Mouse (Mus musculus) kidney, adult 2 months (tissue): ENCODE data around the gene Mast4. TPM values are rescaled to one million over a fixed set of nuclear protein-coding genes. Genes with fewer than 3 reads are reported as not detected.

Source experiments
- DNase-seq: peaks from one replicate; pipeline ENCODE4 v3.0.0; 2021
- H3K27ac ChIP-seq: fragments of 200-500 bp; 2 replicates; pipeline ENCODE4 v1.5.1; 2012; ENCODE audit warnings: low read depth, low read length, control low read depth, inconsistent platforms; ENCODE audit not compliant: insufficient read depth
- H3K27me3 ChIP-seq: fragments of 200-500 bp; replicated peaks from 2 replicates; pipeline ENCODE4 v1.6.1; 2012; ENCODE audit warnings: mild to moderate bottlenecking, moderate library complexity, low read length, inconsistent platforms; ENCODE audit not compliant: control insufficient read depth, insufficient read depth
- H3K36me3 ChIP-seq: fragments of 200-500 bp; 2 replicates; pipeline ENCODE4 v1.6.1; 2012; ENCODE audit warnings: mild to moderate bottlenecking, moderate library complexity, low read length, inconsistent platforms; ENCODE audit not compliant: control insufficient read depth, insufficient read depth
- H3K4me1 ChIP-seq: fragments of 200-500 bp; 2 replicates; pipeline ENCODE4 v1.6.1; 2011; ENCODE audit warnings: low read length; ENCODE audit not compliant: control insufficient read depth, insufficient read depth
- H3K4me3 ChIP-seq: fragments of 200-500 bp; 2 replicates; pipeline ENCODE4 v1.5.1; 2011; ENCODE audit warnings: mild to moderate bottlenecking, low read depth, low read length, control low read depth; ENCODE audit not compliant: insufficient read depth
- CTCF ChIP-seq: fragments of 200-500 bp; conservative IDR thresholded peaks from 2 replicates; pipeline ENCODE4 v1.5.1; 2011; ENCODE audit warnings: low read depth, mild to moderate bottlenecking, control low read depth, low read length, moderate library complexity, mixed read lengths; ENCODE audit not compliant: insufficient read depth, insufficient read length
- POLR2A ChIP-seq: fragments of 200-500 bp; IDR thresholded peaks from one replicate; pipeline ENCODE4 v1.6.1; 2011; ENCODE audit warnings: low read depth, low read length, control low read depth
- WGBS: fragments of 180-500 bp; shearing (Covaris S2); methylation state at CpG from one replicate; pipeline ENCODE4 v1.1.7; 2018; 5-methylcytosine and 5-hydroxymethylcytosine counted together
- polyA plus RNA-seq: library from polyadenylated mRNA; depleted of rRNA; stranded (reverse); fragments of >200 nt; gene quantifications from 2 replicates; pipeline ENCODE4 v1.2.3, GENCODE M21; 2012

Gene Mast4
- polyA plus RNA-seq, 1 experiment: 6.5 TPM

DNA sequence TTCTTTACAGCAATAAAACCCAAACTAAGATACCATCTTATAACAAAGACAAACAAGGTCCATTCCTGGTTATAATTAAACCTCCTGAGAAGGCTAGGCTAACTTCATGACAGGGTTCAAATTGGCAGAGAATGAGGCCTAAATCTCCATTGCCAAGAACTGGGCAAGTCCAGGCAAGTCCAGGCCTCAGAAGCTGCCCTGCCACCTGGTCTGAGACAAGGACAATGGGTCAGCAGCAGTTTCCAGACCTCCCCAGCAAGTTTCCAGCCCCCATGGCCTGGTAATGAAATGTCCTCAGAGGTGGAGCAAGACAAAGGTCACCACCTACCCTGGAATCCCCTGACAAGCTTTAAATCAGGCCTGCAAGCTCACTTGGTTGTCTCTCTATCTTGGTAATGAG lies 419.5 kb downstream of the Mast4 start:
- H3K36me3 ChIP-seq: no peaks in the 10 kb centered on the region
- TF ChIP-seq POLR2A (no peak), CTCF (no peak)
- H3K4me1 ChIP-seq: peaks cover 16% of the 10 kb centered on the region; the same call in 1 of the 2 replicates
- H3K4me3 ChIP-seq: no peak overlapping the region
- no peaks in the 10 kb centered on the region for H3K27me3 ChIP-seq
- DNase-seq: peak; percentile 39
- no peak overlapping the region for H3K27ac ChIP-seq

- no peak overlapping the region for H3K4me3 ChIP-seq
- WGBS: 60% methylated on average over 2 of the region's 2 CpGs
- no peaks in the 10 kb centered on the region for H3K36me3 ChIP-seq
- peak; percentile 29 for DNase-seq
- TF ChIP-seq CTCF (no peak), POLR2A (no peak)
- H3K27ac ChIP-seq: no peak overlapping the region
- peaks cover 16% of the 10 kb centered on the region; the same call in 1 of the 2 replicates for H3K4me1 ChIP-seq
- H3K27me3 ChIP-seq: no peaks in the 10 kb centered on the region
These were observed 420.4 kb downstream of the Mast4 start for GRCm38 (mm10) chr13:102913919-102914318.

DNA sequence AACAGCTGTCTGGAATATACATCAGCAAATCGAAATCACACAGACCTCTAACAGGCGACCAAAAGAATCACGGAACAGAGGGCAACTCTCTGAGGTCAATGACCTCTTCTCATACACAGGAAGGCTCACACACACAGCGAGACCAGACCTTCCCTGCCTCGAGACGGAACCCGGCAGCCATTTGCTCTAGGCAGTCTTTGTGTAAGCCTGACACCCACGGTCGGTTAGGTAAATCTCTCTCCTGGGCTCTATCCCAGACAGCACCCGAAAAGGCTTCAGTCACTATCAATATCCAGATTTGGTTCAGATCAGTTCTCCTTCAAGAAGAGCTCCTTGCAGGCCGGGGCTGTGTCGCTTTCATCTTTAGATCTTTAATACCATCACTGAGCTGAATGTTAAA lies 421.4 kb downstream of the Mast4 start:
- no peak overlapping the region for H3K4me3 ChIP-seq
- H3K36me3 ChIP-seq: no peaks in the 10 kb centered on the region
- TF ChIP-seq CTCF: no peak
- TF ChIP-seq POLR2A: no peak
- no peak overlapping the region for H3K27ac ChIP-seq
- H3K27me3 ChIP-seq: no peaks in the 10 kb centered on the region
- peaks cover 12% of the 10 kb centered on the region; the same call in 1 of the 2 replicates for H3K4me1 ChIP-seq
- WGBS: 89% methylated on average over 12 of the region's 12 CpGs
- DNase-seq: no peak

DNA sequence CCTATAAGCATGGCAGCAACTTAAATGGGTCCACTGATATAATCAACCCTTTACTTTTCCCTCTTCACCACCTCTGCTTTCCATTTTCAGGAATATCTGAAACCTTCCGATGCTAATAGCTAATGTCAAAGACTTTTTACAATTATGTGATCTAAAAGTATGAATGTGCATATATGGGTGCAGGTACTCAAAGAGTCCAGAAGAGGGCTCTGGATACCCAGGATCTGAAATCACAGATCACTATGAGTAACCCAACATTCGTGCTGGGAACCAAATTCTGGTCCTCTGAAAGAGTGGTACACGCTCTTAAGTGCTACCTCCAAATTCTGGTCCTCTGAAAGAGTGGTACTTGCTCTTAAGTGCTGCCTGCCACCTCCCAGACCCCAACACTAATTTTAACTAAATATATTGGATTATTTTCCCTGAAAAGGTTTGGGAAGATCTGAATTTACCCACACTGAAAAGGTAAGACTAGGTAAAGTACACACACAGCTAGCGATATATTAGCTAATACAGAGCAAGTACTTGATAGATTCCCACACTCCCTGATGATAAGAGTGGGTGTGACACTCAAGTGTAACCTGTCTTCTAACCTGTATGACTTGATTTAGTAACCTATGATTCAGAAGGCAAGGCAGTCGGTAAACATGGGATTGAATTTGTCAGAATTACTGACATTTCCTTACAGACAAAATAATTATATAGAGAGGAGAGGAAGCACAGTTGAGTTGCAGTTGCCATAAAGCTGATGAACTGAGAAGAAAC lies 424.5 kb downstream of the Mast4 start:
- 92% methylated on average over 5 of the region's 5 CpGs for WGBS
- no peaks in the 10 kb centered on the region for H3K36me3 ChIP-seq
- TF ChIP-seq POLR2A: no peak
- 0 out of 2 replicates have a peak, but pooled peaks have one; percentile 1 for TF ChIP-seq CTCF

DNA sequence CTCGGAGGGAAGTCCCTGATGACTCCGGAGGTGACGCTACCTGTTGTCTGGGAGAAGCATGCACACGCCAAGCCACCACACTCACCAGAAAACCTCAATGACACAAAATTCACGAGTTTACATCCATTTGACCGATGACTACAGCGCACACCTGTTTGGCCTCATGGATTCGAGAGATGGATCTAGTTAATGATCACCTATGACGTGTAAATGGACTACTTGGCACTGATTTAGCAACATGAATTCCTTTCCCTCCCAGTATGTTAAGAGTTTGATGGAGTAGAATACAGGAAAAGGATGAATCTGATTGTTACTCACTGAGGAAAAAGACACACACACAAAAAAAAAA lies 427.7 kb downstream of the Mast4 start:
- 2% methylated on average over 9 of the region's 9 CpGs for WGBS
- Histone ChIP-seq H3K27me3 (no peaks in the 10 kb centered on the region), H3K4me1 (no peaks in the 10 kb centered on the region; the same call in 1 of the 2 replicates), H3K4me3 (peak overlapping the region; percentile 77), H3K36me3 (no peaks in the 10 kb centered on the region), H3K27ac (peak overlapping the region; percentile 18)
- DNase-seq: no peak
- TF ChIP-seq POLR2A (no peak), CTCF (no peak)

More for the DNA sequence above, 424.5 kb downstream of the Mast4 start:
- Histone ChIP-seq H3K4me3 (no peak overlapping the region), H3K4me1 (peaks cover 10% of the 10 kb centered on the region; the same call in 1 of the 2 replicates), H3K27me3 (no peaks in the 10 kb centered on the region), H3K27ac (no peak overlapping the region)
- no peak for DNase-seq

- Histone ChIP-seq H3K27me3 (no peaks in the 10 kb centered on the region), H3K4me1 (no peaks in the 10 kb centered on the region; the same call in 1 of the 2 replicates), H3K27ac (peak overlapping the region; percentile 80), H3K36me3 (no peaks in the 10 kb centered on the region), H3K4me3 (peak overlapping the region; percentile 77)
- no peak for TF ChIP-seq POLR2A
- no peak for TF ChIP-seq CTCF
- DNase-seq: peak; percentile 91
- WGBS: 1% methylated on average over 16 of the region's 16 CpGs
These were observed 428.2 kb downstream of the Mast4 start for GRCm38 (mm10) chr13:102906004-102906660.

GRCm38 (mm10) chr13:102905361-102905950 lies 428.8 kb downstream of the Mast4 start:
- peak overlapping the region; percentile 77 for H3K4me3 ChIP-seq
- TF ChIP-seq CTCF (no peak), POLR2A (no peak)
- H3K36me3 ChIP-seq: no peaks in the 10 kb centered on the region
- H3K4me1 ChIP-seq: peaks cover 2% of the 10 kb centered on the region; the same call in 1 of the 2 replicates
- DNase-seq: peak; percentile 21
- peak overlapping the region; percentile 80 for H3K27ac ChIP-seq
- WGBS: 8% methylated on average over 16 of the region's 16 CpGs
- H3K27me3 ChIP-seq: no peaks in the 10 kb centered on the region
